Mouse (Mus musculus) embryonic facial prominence, embryonic 12.5 days (tissue): ENCODE results near the gene Gpx5. TPM values are rescaled to one million over a fixed set of nuclear protein-coding genes. Genes with fewer than 3 reads are reported as not detected.

Source experiments
- ATAC-seq: fragments of 200-750 bp; cut with Nextera tagmentation; 2 replicates; pipeline ENCODE4 v1.8.0; 2017; ENCODE audit not compliant: insufficient number of reproducible peaks, insufficient read depth, low FRiP score, low TSS enrichment
- H3K27ac ChIP-seq: fragments of 300-500 bp; sonication (generic); 2 replicates; pipeline ENCODE4 v1.5.1; 2016; ENCODE audit warnings: mild to moderate bottlenecking
- H3K27me3 ChIP-seq: fragments of 300-500 bp; sonication (generic); 2 replicates; pipeline ENCODE4 v1.6.1; 2016; ENCODE audit warnings: mild to moderate bottlenecking, moderate library complexity
- H3K36me3 ChIP-seq: fragments of 300-500 bp; sonication (generic); 2 replicates; pipeline ENCODE4 v1.6.1; 2016; ENCODE audit warnings: mild to moderate bottlenecking
- H3K4me1 ChIP-seq: fragments of 300-500 bp; sonication (generic); 2 replicates; pipeline ENCODE4 v1.6.1; 2016
- H3K4me2 ChIP-seq: fragments of 300-500 bp; sonication (generic); replicated peaks from 2 replicates; pipeline ENCODE4 v1.6.1; 2016; ENCODE audit warnings: mild to moderate bottlenecking, moderate library complexity
- H3K4me3 ChIP-seq: fragments of 300-500 bp; sonication (generic); 2 replicates; pipeline ENCODE4 v1.5.1; 2016; ENCODE audit warnings: mild to moderate bottlenecking
- H3K9ac ChIP-seq: fragments of 300-500 bp; sonication (generic); 2 replicates; pipeline ENCODE4 v1.6.1; 2016; ENCODE audit warnings: mild to moderate bottlenecking, moderate library complexity
- H3K9me3 ChIP-seq: fragments of 300-500 bp; sonication (generic); 2 replicates; pipeline ENCODE4 v1.6.1; 2016; ENCODE audit warnings: mild to moderate bottlenecking, moderate library complexity
- WGBS: fragments of 180-500 bp; shearing (Covaris S2); methylation state at CpG from one replicate; pipeline ENCODE4 v1.1.7; 2016; 5-methylcytosine and 5-hydroxymethylcytosine counted together
- polyA plus RNA-seq: library from polyadenylated mRNA; unstranded; fragments of >200 nt; fragmentation: Nextera tagmentation; extraction: Ambion mirVana; gene quantifications from 2 replicates; pipeline ENCODE4 v1.2.1, GENCODE M21; 2016

Gene Gpx5
- not detected in 2 replicates for polyA plus RNA-seq

GRCm38 (mm10) chr13:21292631-21293030, at the start of gene Gpx5:
TSS of gene Gpx5 (minus strand) at chr13:21292731.
- 92% methylated on average over 6 of the region's 6 CpGs for WGBS
- Histone ChIP-seq H3K4me3 (no peak within 1 kb of the TSS), H3K4me2 (no peak within 1 kb of the TSS), H3K27ac (no peak within 1 kb of the TSS), H3K27me3 (no peaks in the 10 kb centered on the region), H3K9me3 (no peaks in the 10 kb centered on the region), H3K9ac (no peak within 1 kb of the TSS), H3K36me3 (no peaks in the 10 kb centered on the region), H3K4me1 (no peaks in the 10 kb centered on the region)
- ATAC-seq, result no peak

DNA sequence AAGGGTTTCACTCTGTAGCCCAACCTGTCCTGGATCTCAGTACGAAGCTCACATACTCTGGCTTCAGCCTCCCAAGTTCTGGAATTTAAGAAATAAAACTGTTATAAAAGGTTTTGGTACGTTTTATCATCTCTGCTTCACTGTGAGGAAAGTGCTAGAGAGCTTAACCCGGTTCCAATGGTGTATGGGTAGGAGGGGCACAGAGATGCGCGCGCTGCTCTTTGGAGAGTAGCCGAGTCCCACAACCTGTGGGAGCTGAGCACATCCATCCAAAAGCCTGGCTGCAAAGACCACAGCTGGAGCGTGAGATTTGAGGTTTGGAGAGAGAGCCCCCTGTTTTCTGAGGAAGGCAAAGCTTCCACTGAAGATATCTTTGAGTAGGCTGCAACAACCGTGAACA, 34.9 kb upstream of the Gpx5 start:
- no peak overlapping the region for H3K27ac ChIP-seq
- H3K4me1 ChIP-seq, result no peaks in the 10 kb centered on the region
- H3K4me2 ChIP-seq, result peak overlapping the region; percentile 65
- 0 out of 2 replicates have a peak, but pooled peaks have one; percentile 28 for ATAC-seq
- WGBS, result under 1% methylated on average over 9 of the region's 9 CpGs
- no peaks in the 10 kb centered on the region for H3K9me3 ChIP-seq
- H3K27me3 ChIP-seq, result 0 out of 2 replicates have a peak, but pooled peaks cover 6% of the 10 kb centered on the region
- no peaks in the 10 kb centered on the region for H3K36me3 ChIP-seq
- H3K9ac ChIP-seq, result peak overlapping the region; percentile 41
- H3K4me3 ChIP-seq, result peak overlapping the region; percentile 46

DNA sequence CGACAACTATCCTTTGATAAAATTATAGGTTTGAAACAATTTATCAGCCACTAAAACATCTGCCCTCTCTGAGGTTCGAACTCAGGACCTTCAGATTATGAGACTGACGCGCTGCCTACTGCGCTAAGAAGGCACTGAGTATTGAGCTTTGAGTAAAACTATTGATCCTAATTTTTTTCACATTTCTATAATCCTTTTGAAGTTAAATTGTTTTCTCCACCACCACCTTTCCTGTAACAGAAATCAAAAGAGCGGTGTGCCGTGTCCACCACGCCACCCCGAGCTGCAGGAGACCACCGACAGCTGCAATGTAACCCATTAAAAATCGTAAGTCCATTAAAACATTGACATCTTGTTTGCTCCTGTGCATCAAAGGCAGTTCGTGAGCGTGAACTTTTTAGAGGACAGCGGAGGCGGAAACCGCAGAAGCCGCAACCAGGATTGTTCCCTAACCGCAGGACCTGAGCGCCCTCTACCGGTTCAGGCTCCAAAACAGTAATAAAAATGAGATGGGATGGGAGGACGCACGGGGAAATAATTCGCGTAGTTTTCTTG, 34.2 kb upstream of the Gpx5 start:
- peak overlapping the region; percentile 46 for H3K4me3 ChIP-seq
- no peaks in the 10 kb centered on the region for H3K36me3 ChIP-seq
- WGBS, result under 1% methylated on average over 24 of the region's 24 CpGs
- no peak overlapping the region for H3K27ac ChIP-seq
- no peaks in the 10 kb centered on the region for H3K9me3 ChIP-seq
- H3K4me2 ChIP-seq, result peak overlapping the region; percentile 65
- 0 out of 2 replicates have a peak, but pooled peaks cover 4% of the 10 kb centered on the region for H3K4me1 ChIP-seq
- ATAC-seq, result no peak
- H3K27me3 ChIP-seq, result 0 out of 2 replicates have a peak, but pooled peaks cover 6% of the 10 kb centered on the region
- H3K9ac ChIP-seq, result 0 out of 2 replicates have a peak overlapping the region, but pooled peaks have one; percentile 29

GRCm38 (mm10) chr13:21326191-21326590, 33.7 kb upstream of the Gpx5 start:
- H3K4me2 ChIP-seq, result peak overlapping the region; percentile 65
- 0 out of 2 replicates have a peak, but pooled peaks cover 4% of the 10 kb centered on the region for H3K4me1 ChIP-seq
- no peaks in the 10 kb centered on the region for H3K36me3 ChIP-seq
- 8% methylated on average over 4 of the region's 4 CpGs for WGBS
- H3K9me3 ChIP-seq, result no peaks in the 10 kb centered on the region
- peak overlapping the region; percentile 46; the same call in 1 of the 2 replicates for H3K4me3 ChIP-seq
- H3K27me3 ChIP-seq, result 0 out of 2 replicates have a peak, but pooled peaks cover 6% of the 10 kb centered on the region
- no peak for ATAC-seq
- H3K9ac ChIP-seq, result no peak overlapping the region
- no peak overlapping the region for H3K27ac ChIP-seq

GRCm38 (mm10) chr13:21323405-21323804, 30.9 kb upstream of the Gpx5 start:
- Histone ChIP-seq H3K9me3 (no peaks in the 10 kb centered on the region), H3K9ac (no peak overlapping the region), H3K4me2 (peak overlapping the region; percentile 45), H3K4me3 (no peak overlapping the region), H3K27me3 (0 out of 2 replicates have a peak, but pooled peaks cover 6% of the 10 kb centered on the region), H3K4me1 (0 out of 2 replicates have a peak, but pooled peaks cover 4% of the 10 kb centered on the region), H3K27ac (no peak overlapping the region), H3K36me3 (no peaks in the 10 kb centered on the region)
- no peak for ATAC-seq
- WGBS, result 72% methylated on average over 6 of the region's 6 CpGs

DNA sequence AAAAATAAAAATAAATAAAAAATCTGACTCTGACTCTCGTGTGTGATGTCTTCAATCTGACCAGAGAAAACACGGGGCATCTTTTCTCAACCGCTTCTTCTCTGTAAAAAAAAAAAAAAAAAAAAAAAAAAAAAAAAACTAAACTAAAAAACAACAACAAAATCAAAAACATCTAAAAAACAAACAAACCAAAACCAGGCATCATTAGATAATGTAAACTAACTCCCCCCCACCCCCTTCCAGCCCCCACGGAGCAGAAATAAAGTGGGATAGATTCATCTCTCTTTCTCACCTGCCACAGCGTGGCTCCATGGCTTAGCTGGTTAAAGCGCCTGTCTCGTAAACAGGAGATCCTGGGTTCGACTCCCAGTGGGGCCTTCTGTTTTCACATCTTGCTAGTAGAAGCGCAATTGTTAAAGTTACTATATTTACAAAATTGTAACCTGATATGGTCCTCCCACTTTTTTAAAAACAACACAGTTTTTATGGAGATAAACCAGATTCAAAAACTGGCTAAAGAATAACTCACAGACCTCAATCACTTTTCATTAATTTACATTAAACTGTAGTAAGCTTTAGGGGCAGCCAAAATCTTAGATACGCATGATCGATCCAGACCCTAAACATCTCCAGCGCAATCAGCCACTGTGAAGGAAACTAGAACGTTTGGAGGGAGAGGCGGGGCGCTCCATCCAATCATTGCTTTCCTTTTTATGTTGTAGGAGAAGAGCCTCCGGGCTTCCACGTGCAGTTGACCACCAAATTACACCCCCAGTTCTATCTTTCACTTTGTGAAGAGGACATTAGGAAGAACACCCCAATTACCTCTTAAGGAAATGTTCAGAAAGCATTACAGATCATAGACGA, 30.2 kb upstream of the Gpx5 start:
- H3K4me3 ChIP-seq, result peak overlapping the region; percentile 29
- H3K27ac ChIP-seq, result no peak overlapping the region
- 0 out of 2 replicates have a peak, but pooled peaks cover 6% of the 10 kb centered on the region for H3K27me3 ChIP-seq
- H3K4me1 ChIP-seq, result 0 out of 2 replicates have a peak, but pooled peaks cover 4% of the 10 kb centered on the region
- no peak overlapping the region for H3K9ac ChIP-seq
- ATAC-seq, result no peak
- peak overlapping the region; percentile 45 for H3K4me2 ChIP-seq
- no peaks in the 10 kb centered on the region for H3K9me3 ChIP-seq
- 11% methylated on average over 18 of the region's 18 CpGs for WGBS
- H3K36me3 ChIP-seq, result no peaks in the 10 kb centered on the region

DNA sequence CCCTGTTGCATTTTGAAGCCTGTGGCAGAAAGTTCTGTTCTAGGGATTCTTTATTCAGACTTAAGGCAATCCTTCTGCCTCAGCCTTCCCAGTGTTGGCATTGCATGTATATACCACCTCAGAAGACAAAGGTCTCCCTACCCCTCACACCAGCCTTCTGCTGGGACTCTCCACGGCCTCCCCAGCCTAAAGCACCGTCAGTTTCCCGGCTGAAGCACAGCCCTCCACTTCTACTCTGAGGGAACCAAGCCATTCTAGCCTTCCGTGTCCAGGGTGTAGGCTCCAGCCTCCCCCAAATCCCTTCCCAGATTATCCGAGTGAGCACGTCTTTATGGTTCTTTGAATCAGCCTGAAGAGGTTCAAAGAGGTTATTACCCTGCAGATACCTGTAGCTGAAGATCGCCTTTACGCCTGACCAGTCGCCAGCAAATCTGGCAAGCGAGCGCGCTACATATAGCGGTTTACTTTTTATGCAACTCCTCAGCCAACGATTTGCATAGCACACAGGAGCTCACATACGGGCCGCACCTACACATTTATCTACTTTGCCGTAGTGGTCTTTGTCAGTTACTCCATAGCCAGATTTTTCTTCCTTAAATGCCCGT, 29.5 kb upstream of the Gpx5 start:
- Histone ChIP-seq H3K9ac (no peak overlapping the region), H3K9me3 (no peaks in the 10 kb centered on the region), H3K4me1 (0 out of 2 replicates have a peak, but pooled peaks cover 4% of the 10 kb centered on the region), H3K27me3 (0 out of 2 replicates have a peak, but pooled peaks cover 6% of the 10 kb centered on the region), H3K36me3 (no peaks in the 10 kb centered on the region), H3K4me2 (peak overlapping the region; percentile 45), H3K27ac (no peak overlapping the region), H3K4me3 (peak overlapping the region; percentile 29)
- 2% methylated on average over 18 of the region's 18 CpGs for WGBS
- no peak for ATAC-seq

- Histone ChIP-seq H3K9me3 (no peaks in the 10 kb centered on the region), H3K27ac (no peak overlapping the region), H3K27me3 (0 out of 2 replicates have a peak, but pooled peaks cover 6% of the 10 kb centered on the region), H3K4me3 (no peak overlapping the region), H3K36me3 (no peaks in the 10 kb centered on the region), H3K4me1 (0 out of 2 replicates have a peak, but pooled peaks cover 4% of the 10 kb centered on the region), H3K9ac (no peak overlapping the region), H3K4me2 (no peak overlapping the region)
- ATAC-seq, result no peak
- 60% methylated on average over 3 of the region's 3 CpGs for WGBS
Observed at GRCm38 (mm10) chr13:21320262-21320661, 27.7 kb upstream of the Gpx5 start.

DNA sequence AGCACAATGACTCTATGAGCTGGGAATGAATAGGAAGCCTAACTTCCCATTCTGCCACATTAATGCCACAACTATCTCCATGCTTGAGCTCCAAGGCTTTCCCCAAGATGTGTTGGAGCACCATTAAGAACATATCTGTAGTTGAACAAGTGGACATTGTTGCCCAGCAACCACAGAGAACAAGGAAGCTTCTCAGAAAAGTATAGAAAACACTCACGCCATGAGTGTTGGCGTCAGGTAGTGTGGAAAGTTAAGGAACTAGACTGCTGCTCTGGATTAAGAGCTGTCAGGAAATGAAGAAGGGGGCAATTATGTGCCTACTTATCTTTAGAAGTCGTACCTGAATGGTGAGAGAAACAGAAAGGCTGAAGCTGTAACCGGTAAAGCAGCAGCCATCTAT, 21.4 kb upstream of the Gpx5 start:
- H3K4me3 ChIP-seq, result no peak overlapping the region
- H3K9ac ChIP-seq, result no peak overlapping the region
- no peak overlapping the region for H3K27ac ChIP-seq
- ATAC-seq, result no peak
- H3K4me2 ChIP-seq, result no peak overlapping the region
- 83% methylated on average over 4 of the region's 4 CpGs for WGBS
- H3K36me3 ChIP-seq, result no peaks in the 10 kb centered on the region
- H3K27me3 ChIP-seq, result no peaks in the 10 kb centered on the region
- H3K4me1 ChIP-seq, result no peaks in the 10 kb centered on the region
- H3K9me3 ChIP-seq, result no peaks in the 10 kb centered on the region

DNA sequence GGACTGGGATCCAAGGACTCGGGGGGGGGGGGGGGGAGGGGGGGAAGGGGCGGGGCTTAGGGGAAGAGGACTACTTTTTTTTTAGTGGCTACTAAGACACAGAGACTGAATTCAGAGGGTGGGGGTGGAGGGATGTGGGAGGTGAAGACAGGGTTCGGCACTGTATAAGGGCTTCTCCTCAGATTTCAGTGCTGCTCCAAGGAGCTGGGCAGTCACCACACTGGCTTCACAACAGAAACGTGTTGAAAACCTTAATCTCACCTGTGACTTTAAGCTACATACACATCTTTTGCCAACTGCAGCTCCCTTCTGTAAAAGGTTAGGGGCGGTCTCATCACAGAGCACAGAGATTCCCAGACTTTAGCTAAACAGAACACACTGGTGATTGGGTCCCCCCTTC, 20.3 kb upstream of the Gpx5 start:
- Histone ChIP-seq H3K4me3 (no peak overlapping the region), H3K9me3 (no peaks in the 10 kb centered on the region), H3K36me3 (no peaks in the 10 kb centered on the region), H3K27me3 (no peaks in the 10 kb centered on the region), H3K4me2 (no peak overlapping the region), H3K9ac (no peak overlapping the region), H3K27ac (no peak overlapping the region), H3K4me1 (no peaks in the 10 kb centered on the region)
- 38% methylated on average over 3 of the region's 5 CpGs for WGBS
- no peak for ATAC-seq

- H3K9me3 ChIP-seq, result no peaks in the 10 kb centered on the region
- H3K9ac ChIP-seq, result no peak within 1 kb of the TSS
- no peaks in the 10 kb centered on the region for H3K27me3 ChIP-seq
- no peak within 1 kb of the TSS for H3K4me2 ChIP-seq
- ATAC-seq, result no peak
- H3K36me3 ChIP-seq, result no peaks in the 10 kb centered on the region
- H3K4me3 ChIP-seq, result no peak within 1 kb of the TSS
- 24% methylated on average over 3 of the region's 3 CpGs for WGBS
- no peak within 1 kb of the TSS for H3K27ac ChIP-seq
- no peaks in the 10 kb centered on the region for H3K4me1 ChIP-seq
Observed at GRCm38 (mm10) chr13:21311926-21312325, 19.4 kb upstream of the Gpx5 start, which contains the start of gene Gpx6. TSS of gene Gpx6 (plus strand) at chr13:21312125.
